Mouse (Mus musculus) thymus, postnatal 4 days (tissue): ENCODE results near the gene Plxnd1.

Source experiments
- DNase-seq: peaks from one replicate; pipeline ENCODE4 v3.0.0; 2021

Plxnd1 gene

DNA sequence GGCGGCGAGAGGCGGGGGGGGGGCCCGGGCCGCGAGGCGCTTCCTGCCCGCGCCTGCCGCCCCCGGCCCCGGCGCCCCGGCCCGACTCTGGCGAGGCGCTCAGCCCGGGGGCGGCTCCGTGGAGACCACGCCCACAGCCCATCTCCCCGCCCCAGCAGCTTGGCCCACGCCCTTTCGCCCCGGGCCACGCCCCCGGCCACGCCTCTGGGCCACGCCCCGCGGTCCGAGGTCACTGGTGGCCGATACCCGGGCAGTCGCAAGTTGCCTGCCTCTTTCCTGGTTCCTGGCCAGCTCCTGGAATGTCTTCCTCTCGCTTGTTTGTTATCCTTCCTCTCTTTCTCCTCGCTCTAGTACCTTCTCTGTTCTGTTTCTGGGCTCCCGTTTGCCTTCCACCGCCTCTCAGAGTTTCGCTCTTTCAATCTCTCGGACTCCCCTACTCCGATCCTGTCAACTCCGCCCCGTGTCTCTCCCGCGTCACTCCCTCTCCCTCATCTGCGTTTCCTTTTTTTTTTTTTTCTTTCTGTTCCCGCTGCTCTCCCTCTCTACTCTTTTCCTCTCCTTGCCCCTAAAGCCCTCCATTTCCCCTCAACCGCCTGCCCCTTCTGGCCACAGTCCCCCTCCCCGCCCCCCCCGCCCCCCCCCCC lies at the start of gene Plxnd1:
Plxnd1 (minus strand) TSS at position 129 of the 644 bp plus-strand sequence.
- peak; percentile 98 for DNase-seq

DNA sequence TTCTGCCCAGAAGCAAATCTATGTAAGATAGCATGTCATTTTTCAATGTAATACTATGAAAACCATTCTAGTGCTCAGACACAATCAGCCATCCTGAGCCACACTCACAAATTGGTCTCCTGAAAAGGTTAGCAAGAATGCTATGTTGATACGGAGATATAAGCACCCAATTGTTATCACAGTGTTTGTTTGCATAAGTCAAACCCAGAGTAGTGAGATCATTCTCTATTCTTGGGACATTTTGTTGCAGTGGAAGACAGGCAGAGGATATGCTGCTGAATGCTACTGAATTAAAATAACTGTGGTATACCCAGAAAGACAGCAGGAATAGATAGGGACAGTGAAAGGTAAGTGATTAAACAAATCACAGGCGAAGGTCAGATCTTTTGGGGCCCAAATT lies 49.2 kb upstream of the Plxnd1 start:
- DNase-seq = no peak

DNA sequence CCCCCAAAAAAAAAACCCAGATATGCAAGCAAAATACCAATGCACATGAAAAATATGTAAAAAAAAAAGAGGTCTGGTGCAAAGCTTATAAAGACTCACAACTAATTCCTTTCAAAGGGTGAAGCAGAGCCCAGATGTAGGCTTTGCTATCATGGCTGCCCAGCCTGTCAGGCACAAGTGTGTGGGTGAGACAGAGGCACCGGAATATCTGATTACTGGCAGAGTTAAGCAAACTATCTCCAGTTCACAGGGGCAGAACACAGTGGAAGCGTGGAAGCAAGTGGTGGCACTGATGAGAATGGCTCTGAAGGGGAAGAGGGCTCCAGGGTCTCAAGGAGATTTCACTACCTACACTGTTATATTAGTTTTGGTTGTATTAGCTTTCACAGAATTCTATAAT lies 43.4 kb upstream of the Plxnd1 start:
- DNase-seq = no peak

DNA sequence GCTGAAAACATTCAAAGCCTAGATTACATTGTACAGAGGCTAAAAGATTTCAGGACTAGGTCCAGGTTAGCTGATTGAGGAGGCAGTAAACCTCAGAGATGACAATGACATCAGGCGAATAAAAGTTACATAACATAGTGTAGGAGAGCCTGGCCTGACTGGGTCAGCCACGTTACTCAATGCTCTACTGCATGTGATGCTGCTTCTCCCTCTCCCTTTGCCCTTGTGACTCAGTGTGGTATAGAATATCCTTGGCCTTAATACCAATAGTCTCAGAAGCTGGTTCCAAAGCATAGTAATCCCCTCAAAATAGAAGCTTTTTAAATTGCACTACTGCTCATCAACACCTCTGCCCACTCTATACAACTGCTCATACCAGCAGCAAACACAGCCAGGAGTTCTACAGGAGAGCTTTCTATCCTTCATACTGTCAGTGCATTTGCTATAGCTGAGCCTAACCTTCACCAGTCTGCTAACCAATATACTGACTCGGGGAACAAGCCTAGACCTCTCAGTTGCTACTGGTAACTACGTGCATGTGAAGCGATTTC lies 42.6 kb upstream of the Plxnd1 start:
- no peak for DNase-seq

DNA sequence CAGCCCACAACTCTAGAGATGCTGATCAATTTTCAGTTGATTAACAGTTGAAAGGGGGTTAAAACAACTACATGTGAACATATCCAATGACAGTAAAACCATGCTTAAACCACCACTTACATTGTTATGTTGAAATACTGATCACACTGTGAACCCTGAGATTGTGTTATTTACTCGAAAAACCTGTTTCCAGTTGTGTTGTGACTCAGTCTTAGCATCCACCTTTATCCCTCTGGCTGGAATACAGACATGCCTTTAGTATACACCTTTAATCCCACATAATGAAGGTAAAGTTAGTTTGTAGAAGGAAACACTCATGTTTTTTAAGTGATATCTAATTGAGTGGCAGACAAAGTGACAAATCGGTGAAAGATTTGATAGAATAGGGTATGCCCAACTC lies 41.8 kb upstream of the Plxnd1 start:
- no peak for DNase-seq

DNA sequence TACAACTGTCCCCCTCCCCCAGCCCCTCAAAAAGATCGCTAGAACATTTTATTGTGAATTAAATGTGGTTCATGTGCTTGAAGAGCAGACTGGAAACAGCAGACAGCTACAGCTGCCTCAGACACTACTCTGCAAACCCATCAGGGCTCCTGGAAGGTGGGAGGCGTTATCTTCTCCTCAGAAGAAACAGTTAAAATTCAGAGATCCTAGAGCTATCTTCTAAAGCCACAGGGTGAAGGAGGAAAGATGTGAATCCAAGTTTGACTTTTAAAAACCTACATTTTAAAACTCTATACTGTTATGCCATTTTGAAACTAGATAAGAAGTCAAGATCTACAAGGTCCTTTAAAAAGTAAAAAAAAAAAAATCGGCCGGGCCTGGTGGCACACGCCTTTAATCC lies 36.2 kb upstream of the Plxnd1 start:
- no peak for DNase-seq

DNA sequence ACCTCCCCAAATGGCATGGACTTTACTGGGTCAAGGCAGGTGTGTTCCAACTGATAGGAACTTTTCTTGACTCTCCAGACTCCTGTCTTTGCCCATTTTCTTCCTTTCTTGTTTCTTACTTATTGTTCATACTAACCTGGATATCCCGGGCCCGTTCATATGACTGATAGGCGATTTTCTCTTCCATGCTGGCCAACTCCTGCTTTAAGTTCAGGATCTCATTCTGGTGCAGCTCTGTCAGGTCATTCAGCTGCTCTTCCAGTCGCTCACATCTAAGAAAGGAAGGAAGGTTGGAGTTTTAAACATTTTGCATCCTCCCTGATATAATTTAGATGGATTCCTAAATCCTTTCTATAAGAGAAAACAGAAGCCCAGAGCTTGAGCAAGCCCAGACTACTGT lies 29.9 kb upstream of the Plxnd1 start:
- no peak for DNase-seq

DNA sequence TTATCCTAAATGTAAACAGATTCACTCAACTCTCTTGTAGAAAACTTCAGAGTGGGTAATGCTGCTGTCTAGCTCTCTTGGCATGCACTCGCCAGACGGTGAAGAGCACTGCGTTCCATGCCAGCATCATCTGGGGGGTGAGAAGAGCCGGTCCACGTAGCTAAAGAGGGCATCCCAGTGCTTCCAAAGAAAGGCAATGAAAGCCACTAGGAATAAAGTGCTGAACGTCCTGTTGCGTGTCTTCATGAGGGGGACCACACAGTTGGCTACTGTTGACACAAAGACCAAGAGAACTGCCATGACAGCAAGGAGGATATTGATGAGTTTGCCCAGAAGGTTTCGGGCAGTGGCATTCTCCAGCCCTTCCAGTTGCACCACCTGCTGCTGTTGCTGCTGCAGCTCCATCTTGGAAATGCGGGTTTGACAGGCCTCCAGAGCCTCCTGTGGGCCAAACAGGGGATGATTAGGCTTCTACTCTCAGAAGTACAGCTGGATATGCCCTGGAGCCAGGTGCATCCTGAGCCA lies 27.2 kb upstream of the Plxnd1 start:
- no peak for DNase-seq

DNA sequence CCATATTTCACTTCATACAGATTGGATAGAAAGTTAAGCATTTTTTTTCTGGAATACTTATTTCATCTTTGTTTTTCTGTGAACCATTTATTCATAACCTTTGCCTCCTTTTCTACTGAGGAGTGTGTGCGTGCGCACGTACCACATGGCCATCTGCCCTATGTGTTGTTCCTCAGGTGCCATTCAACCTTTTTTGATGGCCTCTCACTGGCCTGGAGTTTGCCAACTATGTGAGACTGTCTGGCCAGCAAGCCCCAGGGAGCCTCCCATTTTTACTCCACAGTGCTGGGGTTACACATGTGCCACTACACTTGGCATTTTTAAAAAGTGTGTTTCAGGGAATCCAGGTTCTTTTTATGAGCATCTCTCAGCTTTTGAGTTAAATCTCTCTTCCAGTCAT lies 21.1 kb upstream of the Plxnd1 start:
- DNase-seq = no peak

DNA sequence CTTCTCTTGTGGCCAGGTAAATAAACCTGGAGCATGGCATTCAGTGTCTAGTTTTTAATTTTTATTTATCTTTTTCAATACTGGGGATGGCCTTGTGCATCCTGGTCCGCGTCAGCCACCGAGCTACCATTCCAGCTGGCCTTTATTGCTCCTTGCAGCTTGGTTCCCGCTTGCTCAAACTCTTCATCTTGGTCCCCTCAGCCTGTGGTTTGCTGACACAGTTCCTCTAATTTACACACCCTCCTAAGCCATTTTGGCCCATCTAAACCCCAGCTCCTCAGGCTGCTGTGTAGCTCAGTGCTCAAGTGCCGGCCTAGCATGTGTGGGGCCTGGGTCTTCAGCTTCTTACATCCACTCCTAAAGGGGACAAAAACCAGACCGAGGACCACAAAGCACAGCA lies 19.3 kb upstream of the Plxnd1 start:
- DNase-seq = no peak

DNA sequence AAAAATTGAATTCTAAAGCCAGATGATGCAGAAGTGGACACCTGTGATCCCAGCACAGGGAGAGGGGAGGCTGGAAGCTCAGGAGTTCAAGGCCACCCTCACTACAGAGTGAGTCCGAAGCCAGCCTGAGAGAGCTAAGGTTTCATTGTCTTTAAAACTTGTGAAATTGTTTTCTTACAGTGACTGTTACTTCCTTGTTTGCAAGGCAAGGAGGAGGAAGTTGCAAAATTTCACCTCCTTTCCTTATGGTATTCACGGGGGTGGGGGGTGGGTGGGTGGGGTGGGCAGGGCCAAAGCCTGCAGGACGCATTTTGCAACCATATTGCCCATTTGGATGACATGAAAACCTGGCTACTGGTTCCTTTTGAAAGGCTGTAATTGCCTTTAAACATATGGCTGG lies 18.9 kb upstream of the Plxnd1 start:
- DNase-seq = no peak

DNA sequence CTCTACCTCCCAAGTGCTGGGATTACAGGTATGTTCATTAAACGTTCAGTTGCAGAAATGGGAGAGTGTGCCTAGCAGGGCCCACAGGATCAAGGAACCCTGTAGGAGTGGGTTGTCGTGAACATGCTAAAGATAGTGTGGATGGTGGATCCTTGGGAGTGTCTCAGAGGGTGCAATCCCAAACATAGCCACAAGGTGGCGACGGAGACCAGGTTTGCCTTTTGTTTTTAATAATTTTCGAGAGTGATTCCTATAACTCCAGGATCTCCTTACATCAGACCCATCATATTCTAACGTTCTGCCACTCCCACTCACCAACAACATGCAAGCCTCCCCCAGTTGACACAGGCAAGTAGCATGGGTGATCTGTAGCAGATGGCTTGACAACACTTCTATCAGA lies 15.7 kb upstream of the Plxnd1 start:
- DNase-seq = peak; percentile 88

DNA sequence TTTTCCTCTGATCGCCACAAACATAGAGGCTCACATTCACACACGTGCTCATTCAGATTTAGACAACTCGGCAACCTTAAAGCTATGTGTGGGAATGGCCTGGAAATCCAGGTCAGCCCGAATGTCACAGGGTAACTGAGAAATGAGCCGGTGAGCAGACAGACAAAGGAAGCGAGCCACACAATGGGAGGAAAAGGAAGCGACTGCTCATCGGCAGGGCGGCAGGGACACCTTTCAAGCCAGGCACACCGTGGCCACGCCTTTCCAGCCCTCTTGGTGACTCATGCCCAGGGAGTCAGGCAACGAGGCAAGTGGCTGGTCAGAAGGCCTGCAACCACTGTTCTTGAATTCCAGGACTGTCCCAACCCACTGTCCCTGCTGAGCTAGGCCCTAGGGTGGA lies 14.6 kb upstream of the Plxnd1 start:
- no peak for DNase-seq

DNA sequence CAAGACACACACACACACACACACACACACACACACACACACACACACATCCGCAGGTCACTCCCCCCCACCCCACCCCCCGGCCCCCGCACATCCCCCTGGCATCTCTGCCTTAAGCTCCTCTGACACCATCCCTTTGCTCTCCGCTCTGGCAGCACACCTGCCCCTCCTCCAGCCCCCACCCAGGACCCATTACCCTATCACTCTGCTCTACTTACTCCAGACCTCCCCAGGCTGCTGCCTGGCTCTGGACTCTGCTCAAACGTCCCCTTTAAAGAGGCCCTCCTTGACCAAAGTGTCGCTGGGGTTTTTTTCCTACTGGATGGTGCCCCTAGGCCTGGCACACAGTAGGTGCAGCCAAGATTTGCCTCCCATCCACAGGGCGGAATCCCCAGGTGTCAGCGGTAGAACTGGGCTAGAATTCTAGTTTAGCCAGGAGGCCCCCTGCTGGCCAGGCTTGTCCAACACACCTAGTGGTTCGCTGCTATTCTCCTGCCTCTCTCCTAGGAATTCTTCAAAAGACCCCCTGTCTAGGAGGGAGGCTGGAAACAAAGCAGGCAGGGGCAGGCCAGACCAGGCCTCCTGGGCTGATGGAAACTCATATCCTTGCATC lies 12.9 kb upstream of the Plxnd1 start:
- DNase-seq = peak; percentile 90

DNA sequence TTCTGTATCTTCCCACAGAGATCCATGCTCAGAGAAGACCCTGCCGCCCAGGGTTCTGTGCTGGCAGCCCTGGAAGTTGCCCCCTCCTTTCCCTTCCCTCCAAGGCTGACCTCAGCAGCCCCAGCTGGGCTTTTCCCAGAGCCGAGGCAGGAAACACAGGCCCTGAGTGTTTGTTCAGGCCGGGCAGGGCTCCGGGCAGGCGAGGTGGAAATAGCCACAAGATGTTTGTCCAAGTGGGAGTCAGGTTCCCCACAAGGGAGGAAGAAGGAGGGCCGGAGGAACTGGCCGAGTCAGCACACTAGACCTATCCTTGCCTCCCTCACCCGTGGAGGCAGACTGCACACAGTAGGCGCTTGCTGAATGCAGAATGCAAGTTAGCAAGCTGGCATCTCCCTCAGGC lies 11.9 kb upstream of the Plxnd1 start:
- DNase-seq = peak; percentile 17

DNA sequence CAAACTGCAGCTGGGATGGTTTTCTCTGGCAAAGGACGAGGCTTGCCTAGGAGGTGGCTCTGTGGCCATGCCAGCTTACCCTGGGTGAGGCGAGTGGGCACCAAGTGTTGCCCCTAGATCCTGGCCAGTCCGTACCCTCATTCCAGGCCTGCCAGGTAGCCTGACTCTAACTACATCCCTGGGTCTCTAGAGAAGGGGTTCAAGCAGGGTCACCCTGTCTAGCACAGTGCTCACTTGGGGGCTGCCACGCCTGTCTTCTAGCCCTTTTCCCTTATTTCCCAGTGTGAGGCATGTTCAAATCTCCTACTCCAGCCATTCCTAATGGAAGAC lies 11.1 kb upstream of the Plxnd1 start:
- DNase-seq = no peak

DNA sequence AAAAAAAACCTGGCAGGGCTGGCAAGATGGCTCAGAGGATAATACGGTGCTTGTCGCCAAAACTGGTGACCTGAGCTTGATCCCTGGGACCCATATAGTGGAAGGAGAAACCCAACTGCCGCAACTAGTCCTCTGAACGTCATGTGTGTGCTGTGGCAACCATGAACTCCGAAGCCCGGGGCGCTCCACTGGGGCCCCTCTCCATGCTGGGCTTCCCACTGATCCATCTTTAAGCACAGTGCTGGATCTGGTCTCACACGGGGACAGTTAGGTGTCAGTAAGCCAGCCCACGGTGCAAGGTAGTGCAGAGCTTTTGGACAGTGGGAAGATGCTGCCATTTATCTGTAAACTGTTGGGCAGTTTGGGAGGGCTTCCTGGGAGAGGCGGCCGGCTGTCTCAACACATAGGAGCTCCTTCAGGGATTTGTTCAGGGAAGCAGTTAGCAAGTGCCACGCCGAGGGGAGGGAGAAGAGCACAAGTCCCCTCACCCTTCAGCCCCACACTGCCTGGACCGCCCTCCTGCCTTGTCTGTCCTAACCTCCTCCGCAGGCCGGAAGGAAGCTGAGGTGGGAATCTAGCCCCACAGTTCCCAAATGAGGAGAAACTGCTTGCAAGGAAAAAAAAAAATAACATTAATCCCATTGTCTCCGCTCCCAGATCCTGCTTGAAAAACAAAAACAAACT lies 10.6 kb upstream of the Plxnd1 start:
- DNase-seq = no peak

DNA sequence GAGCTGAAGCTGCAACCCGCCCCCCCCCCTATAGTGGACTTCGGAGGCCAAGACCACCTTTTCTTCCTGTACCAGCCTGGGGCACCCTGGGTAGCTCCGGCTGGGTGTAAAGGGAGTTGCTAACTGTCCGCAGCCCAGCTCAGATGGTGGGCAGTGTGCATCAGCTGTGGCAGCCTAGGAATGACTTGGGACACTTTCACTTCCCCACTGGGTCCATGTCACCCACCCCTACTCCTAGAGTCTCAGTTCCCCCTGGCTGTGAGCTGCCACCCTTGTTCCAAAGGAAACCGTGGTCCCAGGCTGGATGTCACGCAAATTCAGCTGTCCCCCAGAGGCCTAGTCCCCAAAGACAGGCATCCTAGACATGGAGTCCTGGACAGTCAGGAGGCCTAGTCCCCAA lies 9.9 kb upstream of the Plxnd1 start:
- no peak for DNase-seq

DNA sequence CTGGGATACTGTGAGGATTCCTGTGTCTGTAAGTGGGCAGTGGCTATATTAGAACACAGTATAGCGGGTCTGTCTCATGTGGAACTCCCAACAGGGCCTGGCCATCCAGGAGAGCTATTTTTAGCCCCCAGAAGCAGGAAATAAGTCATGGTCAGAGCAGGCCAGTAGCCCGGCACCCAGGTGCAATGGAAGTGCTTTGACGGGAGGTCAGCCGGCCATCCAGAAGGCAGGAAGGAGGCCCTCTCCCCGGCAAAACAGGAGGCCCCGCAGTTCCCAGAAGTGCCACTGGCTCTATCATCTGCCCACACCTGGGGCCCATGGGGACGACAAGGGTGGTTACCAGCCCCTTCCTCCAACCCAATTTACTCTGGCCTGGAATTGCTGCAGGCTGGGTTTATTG lies 9.3 kb upstream of the Plxnd1 start:
- DNase-seq = peak; percentile 44

DNA sequence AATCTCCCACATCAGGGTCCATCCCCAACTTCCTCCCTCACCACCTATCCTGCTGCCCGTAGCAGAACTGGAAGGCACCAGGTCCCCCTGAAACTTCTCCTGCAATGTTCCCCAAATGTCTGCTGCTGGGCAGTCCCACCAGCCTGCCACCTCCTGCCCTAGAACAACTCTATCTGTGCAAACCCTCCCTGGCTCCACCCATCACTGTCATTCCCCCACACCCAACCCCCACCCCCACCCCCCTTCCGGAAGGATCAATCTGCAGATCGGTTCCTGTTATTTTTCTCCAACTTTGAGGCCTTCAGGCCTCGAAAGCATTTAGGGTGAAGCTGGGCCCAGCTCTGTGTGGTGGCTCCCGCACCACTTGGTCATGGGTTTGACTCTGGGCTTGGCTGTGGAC lies 8.7 kb upstream of the Plxnd1 start:
- peak; percentile 55 for DNase-seq

DNA sequence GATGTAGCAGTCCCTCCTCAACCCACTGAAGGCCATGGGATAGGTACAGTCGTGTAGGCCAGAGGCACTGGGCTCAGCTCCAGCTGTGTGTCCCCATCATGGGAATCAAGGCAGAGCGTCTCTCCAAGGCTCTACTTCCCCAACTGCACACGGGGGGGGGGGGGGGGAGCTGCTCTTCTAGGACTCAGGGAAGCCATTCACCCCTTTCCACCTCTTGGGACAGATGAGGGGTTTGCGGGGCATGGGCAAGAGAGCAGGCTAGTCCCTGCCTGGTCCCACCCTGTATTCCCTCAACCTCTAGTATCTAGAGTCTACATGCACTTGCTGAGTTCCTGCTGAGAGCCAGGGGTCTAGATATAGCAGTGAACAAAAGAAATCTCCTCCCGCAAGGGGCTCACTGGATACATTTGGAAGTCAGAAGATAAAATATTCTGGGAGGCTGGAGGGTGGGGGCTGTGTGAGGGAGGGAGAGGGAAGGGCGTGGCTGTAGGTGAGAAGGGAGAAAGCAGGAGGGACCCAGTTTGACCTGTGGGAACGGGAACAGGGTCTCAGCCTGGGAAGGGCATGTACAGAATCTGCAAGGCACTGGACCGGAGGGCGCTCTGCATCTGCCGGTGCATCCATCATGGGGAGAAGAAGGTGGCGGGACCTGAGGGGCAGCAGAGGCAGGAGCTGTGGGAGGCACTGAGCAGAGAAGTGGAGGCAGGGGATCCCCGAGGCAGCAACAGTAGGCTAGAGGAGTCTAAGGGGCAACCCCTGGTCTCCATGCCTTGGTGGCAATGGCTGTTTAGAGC lies 7.7 kb upstream of the Plxnd1 start:
- DNase-seq = no peak

DNA sequence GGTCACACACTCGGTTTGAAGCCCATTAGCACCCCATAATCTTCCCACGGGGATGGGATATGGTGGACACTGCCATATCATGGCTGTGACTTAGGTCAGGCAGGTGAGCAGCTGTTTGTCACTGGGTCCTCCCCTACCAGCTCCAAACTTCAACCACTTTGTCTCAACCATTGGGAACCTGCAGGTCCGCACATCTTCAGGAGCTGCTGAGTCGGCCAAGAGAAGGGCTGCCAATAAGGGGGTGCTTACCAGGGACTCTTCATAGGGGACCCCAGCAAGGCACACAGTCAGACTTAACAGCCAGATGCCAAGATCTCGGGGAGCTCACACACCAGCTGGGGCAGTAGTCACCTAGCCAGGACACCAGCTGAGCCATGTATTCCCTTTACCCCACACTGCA lies 6.0 kb upstream of the Plxnd1 start:
- DNase-seq = no peak

DNA sequence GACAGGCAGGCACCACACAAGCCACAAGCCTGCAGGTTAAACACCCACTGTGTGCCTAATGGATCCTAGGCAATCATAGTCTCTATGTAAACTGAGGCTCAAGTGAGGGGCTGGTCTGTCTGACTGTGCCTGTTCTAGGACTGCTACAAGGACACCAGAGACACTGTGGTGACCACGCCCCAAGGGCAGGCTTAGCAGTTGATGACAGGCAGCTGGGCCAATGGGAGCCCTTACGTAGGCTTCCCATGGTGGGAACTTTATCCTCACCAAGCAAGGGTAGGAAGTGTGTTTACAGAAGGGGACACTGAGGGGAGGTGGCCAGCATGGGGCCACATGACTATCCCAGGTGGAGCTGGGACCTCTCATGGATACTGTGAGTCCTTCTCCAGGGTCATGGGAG lies 4.4 kb upstream of the Plxnd1 start:
- peak; percentile 46 for DNase-seq
